In genomic region chr15:83555161-83555974, GRCm38 (mm10) we compare ENCODE assay signal across 8 mouse cellular contexts. TPM values are rescaled to one million over a fixed set of nuclear protein-coding genes. Genes with fewer than 3 reads are reported as not detected.
DNase-seq lines count a peak whose midpoint lies in the region; ATAC-seq and TF ChIP-seq lines count a peak whose summit lies in the region.

No protein-coding gene starts in this region.

- under 1% methylated on average over 74 of the region's 74 CpGs for WGBS in heart, embryonic 13.5 days
- WGBS in kidney, postnatal 0 days: under 1% methylated on average over 72 of the region's 74 CpGs
- WGBS in liver, adult 2 months: under 1% methylated on average over 74 of the region's 74 CpGs

- peaks cover 27% of the 10 kb centered on the region for H3K36me3 ChIP-seq in heart, embryonic 13.5 days
- 0 out of 2 replicates have a peak, but pooled peaks cover 10% of the 10 kb centered on the region for H3K36me3 ChIP-seq in kidney, postnatal 0 days (ENCODE audit: insufficient read depth, low read length)
- H3K36me3 ChIP-seq in liver, adult 2 months (ENCODE audit: control insufficient read depth, insufficient read depth, low read length): no peaks in the 10 kb centered on the region; the same call in 1 of the 2 replicates

- no peaks in the 10 kb centered on the region for H3K79me2 ChIP-seq in liver, adult 2 months (ENCODE audit: control insufficient read depth, insufficient read depth, low read length)

- TF ChIP-seq POLR2A in liver, adult 2 months (IDR thresholded peaks at IDR 0.05; ENCODE audit: extremely low read depth, insufficient read depth, low read length): peak; percentile 84

- H3K4me3 ChIP-seq in brown adipose tissue, adult 24 weeks (ENCODE audit: insufficient read depth, low read depth, low read length): peak overlapping the region; percentile 87
- peak overlapping the region; percentile 84 for H3K4me3 ChIP-seq in heart, embryonic 13.5 days
- H3K4me3 ChIP-seq in kidney, postnatal 0 days (replicated peaks; ENCODE audit: low read depth, low read length): peak overlapping the region; percentile 89
- H3K4me3 ChIP-seq in liver, adult 2 months (ENCODE audit: insufficient read depth, low read depth, low read length): peak overlapping the region; percentile 85

- H3K4me2 ChIP-seq in heart, embryonic 13.5 days: peak overlapping the region; percentile 77
- H3K4me2 ChIP-seq in kidney, postnatal 0 days (ENCODE audit: low read length): peak overlapping the region; percentile 92

- no peak for TF ChIP-seq CTCF in kidney, postnatal 0 days (IDR thresholded peaks at IDR 0.05; ENCODE audit: low read depth)
- no peak for TF ChIP-seq CTCF in liver, adult 2 months (IDR thresholded peaks at IDR 0.05; ENCODE audit: low read depth, low read length)

- DNase-seq in CD4-positive, CD25-positive, alpha-beta regulatory T cell, adult 2 months (ENCODE audit: low read depth, low spot score): peak; percentile 92
- peak; percentile 94 for DNase-seq in kidney, postnatal 0 days (ENCODE audit: low spot score)
- DNase-seq in liver, adult 2 months (ENCODE audit: extremely low read depth, low read depth, low spot score): peak; percentile 79
- DNase-seq in spleen, postnatal 36 days (ENCODE audit: low spot score in 2 of 2): peak; percentile 85 to 91

- peak; percentile 95 for ATAC-seq in erythroid progenitor cell, adult 5-6 weeks (replicated peaks; ENCODE audit: low FRiP score, poor library complexity, severe bottlenecking)
- peak; percentile 70 for ATAC-seq in heart, embryonic 13.5 days (ENCODE audit: extremely low read depth, insufficient number of reproducible peaks, low FRiP score, low TSS enrichment)
- ATAC-seq in kidney, postnatal 0 days (replicated peaks; ENCODE audit: low FRiP score, low read depth): peak; percentile 80
- peak; percentile 91 for ATAC-seq in monocyte, adult 5-6 weeks (replicated peaks; ENCODE audit: insufficient number of reproducible peaks, low FRiP score, low TSS enrichment, poor library complexity, severe bottlenecking)

- H3K9me3 ChIP-seq in heart, embryonic 13.5 days: no peaks in the 10 kb centered on the region
- H3K9me3 ChIP-seq in kidney, postnatal 0 days (replicated peaks; ENCODE audit: low read length): no peaks in the 10 kb centered on the region

- H3K27me3 ChIP-seq in heart, embryonic 13.5 days (replicated peaks): no peaks in the 10 kb centered on the region
- no peaks in the 10 kb centered on the region for H3K27me3 ChIP-seq in kidney, postnatal 0 days (ENCODE audit: insufficient read depth, low read length)
- H3K27me3 ChIP-seq in liver, adult 2 months (ENCODE audit: control insufficient read depth, insufficient read depth, low read length): no peaks in the 10 kb centered on the region

- no peaks in the 10 kb centered on the region for H3K4me1 ChIP-seq in brown adipose tissue, adult 24 weeks (ENCODE audit: control insufficient read depth, insufficient read depth, insufficient read length, low read length)
- H3K4me1 ChIP-seq in heart, embryonic 13.5 days: peaks cover 17% of the 10 kb centered on the region
- H3K4me1 ChIP-seq in kidney, postnatal 0 days (replicated peaks; ENCODE audit: insufficient read depth, low read length): 0 out of 2 replicates have a peak, but pooled peaks cover 4% of the 10 kb centered on the region
- 0 out of 2 replicates have a peak, but pooled peaks cover 2% of the 10 kb centered on the region for H3K4me1 ChIP-seq in liver, adult 2 months (ENCODE audit: control insufficient read depth, insufficient read depth, low read length)

- H3K9ac ChIP-seq in heart, embryonic 13.5 days: peak overlapping the region; percentile 97
- H3K9ac ChIP-seq in kidney, postnatal 0 days (ENCODE audit: low read depth, low read length): peak overlapping the region; percentile 91
- H3K9ac ChIP-seq in liver, adult 2 months (ENCODE audit: low read depth, low read length): peak overlapping the region; percentile 99

- H3K27ac ChIP-seq in brown adipose tissue, adult 24 weeks (replicated peaks; ENCODE audit: low read depth, low read length): peak overlapping the region; percentile 72
- H3K27ac ChIP-seq in heart, embryonic 13.5 days (replicated peaks): peak overlapping the region; percentile 93
- H3K27ac ChIP-seq in kidney, postnatal 0 days: peak overlapping the region; percentile 95
- H3K27ac ChIP-seq in liver, adult 2 months (replicated peaks; ENCODE audit: insufficient read depth, low read depth, low read length): peak overlapping the region; percentile 79

RNA-seq across cellular contexts. Expression of gene Tspo, which starts 8.0 kb away (rescaled TPM):
- 723 and 770 TPM in 2 replicates for polyA plus RNA-seq in brown adipose tissue, adult 24 weeks (2012; ENCODE audit: insufficient read depth, insufficient read length, missing spikeins)
- total RNA-seq in erythroid progenitor cell, adult 5-6 weeks (2015; ENCODE audit: low replicate concordance): 133 TPM in 2 replicates
- 92.7 and 104 TPM in 2 replicates for total RNA-seq in erythroid progenitor cell, adult 5-6 weeks (2017; ENCODE audit: low replicate concordance)
- 139 and 150 TPM in 2 replicates for polyA plus RNA-seq in heart, embryonic 13.5 days (2015; fragmentation: Nextera tagmentation; extraction: Ambion mirVana)
- polyA plus RNA-seq in kidney, postnatal 0 days (2015; fragmentation: Nextera tagmentation; extraction: Ambion mirVana): 159 and 169 TPM in 2 replicates
- total RNA-seq in liver, adult 2 months (2014; rRNA removed): 99.9 and 123 TPM in 2 replicates
- polyA plus RNA-seq in liver, adult 2 months (2012; rRNA removed): 206 and 283 TPM in 2 replicates
- 34.9 to 79.7 TPM (median 46.3 TPM) in 3 replicates for total RNA-seq in monocyte, adult 5-6 weeks (2017)

RNA-seq across cellular contexts. Expression of gene Mcat, which starts 8.2 kb away (rescaled TPM):
- polyA plus RNA-seq in brown adipose tissue, adult 24 weeks (2012; ENCODE audit: insufficient read depth, insufficient read length, missing spikeins): 29.1 and 29.6 TPM in 2 replicates
- total RNA-seq in erythroid progenitor cell, adult 5-6 weeks (2015; ENCODE audit: low replicate concordance): 3.4 and 7.9 TPM in 2 replicates
- total RNA-seq in erythroid progenitor cell, adult 5-6 weeks (2017; ENCODE audit: low replicate concordance): 2.8 and 13.2 TPM in 2 replicates
- 29.6 and 32.6 TPM in 2 replicates for polyA plus RNA-seq in heart, embryonic 13.5 days (2015; fragmentation: Nextera tagmentation; extraction: Ambion mirVana)
- 37.6 and 41.2 TPM in 2 replicates for polyA plus RNA-seq in kidney, postnatal 0 days (2015; fragmentation: Nextera tagmentation; extraction: Ambion mirVana)
- total RNA-seq in liver, adult 2 months (2014; rRNA removed): 25.9 and 27.9 TPM in 2 replicates
- polyA plus RNA-seq in liver, adult 2 months (2012; rRNA removed): 29.3 and 30.7 TPM in 2 replicates
- total RNA-seq in monocyte, adult 5-6 weeks (2017): 1.1 to 13.5 TPM (median 4.1 TPM) in 3 replicates

RNA-seq across cellular contexts. Expression of gene Bik, which starts 28.7 kb away (rescaled TPM):
- polyA plus RNA-seq in brown adipose tissue, adult 24 weeks (2012; ENCODE audit: insufficient read depth, insufficient read length, missing spikeins): 4.1 TPM in 1 of 2 replicates, not detected in the other
- total RNA-seq in erythroid progenitor cell, adult 5-6 weeks (2015; ENCODE audit: low replicate concordance): 2.2 TPM in 1 of 2 replicates, not detected in the other
- 3.7 TPM in 1 of 2 replicates, not detected in the other for total RNA-seq in erythroid progenitor cell, adult 5-6 weeks (2017; ENCODE audit: low replicate concordance)
- 31.2 and 31.8 TPM in 2 replicates for polyA plus RNA-seq in heart, embryonic 13.5 days (2015; fragmentation: Nextera tagmentation; extraction: Ambion mirVana)
- 14.1 and 16.1 TPM in 2 replicates for polyA plus RNA-seq in kidney, postnatal 0 days (2015; fragmentation: Nextera tagmentation; extraction: Ambion mirVana)
- total RNA-seq in liver, adult 2 months (2014; rRNA removed): 7.0 and 9.3 TPM in 2 replicates
- 6.3 and 7.8 TPM in 2 replicates for polyA plus RNA-seq in liver, adult 2 months (2012; rRNA removed)
- not detected in 3 replicates for total RNA-seq in monocyte, adult 5-6 weeks (2017)

RNA-seq across cellular contexts. Expression of gene Ttll12, which starts 39.6 kb away (rescaled TPM):
- polyA plus RNA-seq in brown adipose tissue, adult 24 weeks (2012; ENCODE audit: insufficient read depth, insufficient read length, missing spikeins): 7.0 and 7.7 TPM in 2 replicates
- total RNA-seq in erythroid progenitor cell, adult 5-6 weeks (2015; ENCODE audit: low replicate concordance): 48.6 and 55.5 TPM in 2 replicates
- 42.6 and 47.1 TPM in 2 replicates for total RNA-seq in erythroid progenitor cell, adult 5-6 weeks (2017; ENCODE audit: low replicate concordance)
- polyA plus RNA-seq in heart, embryonic 13.5 days (2015; fragmentation: Nextera tagmentation; extraction: Ambion mirVana): 21.9 and 22.0 TPM in 2 replicates
- 22.4 and 25.1 TPM in 2 replicates for polyA plus RNA-seq in kidney, postnatal 0 days (2015; fragmentation: Nextera tagmentation; extraction: Ambion mirVana)
- 4.9 and 6.5 TPM in 2 replicates for total RNA-seq in liver, adult 2 months (2014; rRNA removed)
- polyA plus RNA-seq in liver, adult 2 months (2012; rRNA removed): 11.2 and 11.8 TPM in 2 replicates
- 2.7 to 4.9 TPM (median 2.8 TPM) in 3 replicates for total RNA-seq in monocyte, adult 5-6 weeks (2017)

RNA-seq across cellular contexts. Expression of gene Ttll1, which starts 44.7 kb away (rescaled TPM):
- polyA plus RNA-seq in brown adipose tissue, adult 24 weeks (2012; ENCODE audit: insufficient read depth, insufficient read length, missing spikeins): 6.0 and 7.2 TPM in 2 replicates
- 4.3 and 7.1 TPM in 2 replicates for total RNA-seq in erythroid progenitor cell, adult 5-6 weeks (2015; ENCODE audit: low replicate concordance)
- 0.45 and 2.8 TPM in 2 replicates for total RNA-seq in erythroid progenitor cell, adult 5-6 weeks (2017; ENCODE audit: low replicate concordance)
- polyA plus RNA-seq in heart, embryonic 13.5 days (2015; fragmentation: Nextera tagmentation; extraction: Ambion mirVana): 21.5 and 22.1 TPM in 2 replicates
- 16.6 and 19.0 TPM in 2 replicates for polyA plus RNA-seq in kidney, postnatal 0 days (2015; fragmentation: Nextera tagmentation; extraction: Ambion mirVana)
- total RNA-seq in liver, adult 2 months (2014; rRNA removed): 1.0 and 1.3 TPM in 2 replicates
- polyA plus RNA-seq in liver, adult 2 months (2012; rRNA removed): 2.1 and 2.2 TPM in 2 replicates
- total RNA-seq in monocyte, adult 5-6 weeks (2017): 5.0 to 6.9 TPM (median 5.2 TPM) in 3 replicates

Comparison
In these comparisons a context has a peak if more than half of its experiments do, and no peak if none do; other contexts are left out.
1. Peak in every context shown above with its lines: DNase-seq, ATAC-seq, H3K4me3 ChIP-seq and H3K27ac ChIP-seq.